Mouse (Mus musculus) erythroblast, adult 5-6 weeks (primary cell): ENCODE measurements around the gene Tigd3. TPM values are rescaled to one million over a fixed set of nuclear protein-coding genes. Genes with fewer than 3 reads are reported as not detected.

ENCODE experiments used
- ATAC-seq: replicated peaks from 2 replicates; pipeline ENCODE4 v1.8.0; 2016; ENCODE audit warnings: moderate number of reproducible peaks, mild to moderate bottlenecking, moderate TSS enrichment, inconsistent platforms; ENCODE audit not compliant: poor library complexity, low FRiP score, severe bottlenecking
- total RNA-seq, 2 experiments: library from RNA; stranded (forward) in 1 of 2; stranded (reverse) in 1 of 2; fragments of 150-400 nt in 1 of 2; fragments of 200-764, 138-1000 nt in 1 of 2; gene quantifications; 2 replicates each; pipeline versions ENCODE4 v1.2.3 to v1.2.4; 2015 to 2017; ENCODE audit warnings: low replicate concordance in 2 of 2

Tigd3 gene
- total RNA-seq (2015; ENCODE audit: low replicate concordance): 0.38 and 1.0 TPM in 2 replicates
- 3.1 and 6.1 TPM in 2 replicates for total RNA-seq (2017; ENCODE audit: low replicate concordance)

DNA sequence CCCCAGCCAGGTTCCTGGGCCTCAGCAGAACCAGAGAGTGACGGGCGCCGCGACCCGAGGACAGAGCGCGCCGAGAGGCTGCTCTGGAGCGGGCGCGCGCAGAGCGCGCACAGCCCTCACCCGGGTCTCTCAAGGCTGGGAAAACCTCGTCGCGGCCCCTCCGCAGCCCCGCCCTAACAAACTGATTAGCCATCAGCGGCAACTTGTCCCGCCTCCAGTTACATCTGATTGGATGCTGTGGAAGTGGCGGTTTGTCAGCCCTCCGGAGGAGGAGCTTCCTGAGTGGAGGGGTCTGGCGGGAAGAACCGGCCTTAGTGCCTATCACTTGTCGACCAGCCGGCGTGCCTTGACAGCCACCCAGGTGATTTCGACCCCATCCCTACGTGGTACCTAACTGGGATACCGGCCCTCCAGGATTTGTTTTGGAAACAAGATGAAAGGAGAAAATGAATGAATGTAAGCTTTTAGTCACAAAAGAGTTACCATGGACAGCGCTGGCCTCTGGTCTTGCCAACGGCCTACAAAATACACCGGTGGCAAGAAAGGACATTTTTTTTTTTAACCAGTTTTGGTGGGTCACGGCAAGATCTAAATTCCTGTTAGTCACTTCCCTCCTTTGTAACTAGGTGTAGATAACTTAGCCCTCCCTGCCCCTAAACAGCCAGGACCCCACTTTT is at the start of gene Tigd3:
TSS of gene Tigd3 (minus strand) at position 148 of the 677 bp plus-strand sequence.
- peak; percentile 95 for ATAC-seq

GRCm38 (mm10) chr19:5943404-5943803 is 49.5 kb upstream of the Tigd3 start:
- no peak for ATAC-seq

- no peak for ATAC-seq
Measured at GRCm38 (mm10) chr19:5942581-5942980, 48.6 kb upstream of the Tigd3 start.

DNA sequence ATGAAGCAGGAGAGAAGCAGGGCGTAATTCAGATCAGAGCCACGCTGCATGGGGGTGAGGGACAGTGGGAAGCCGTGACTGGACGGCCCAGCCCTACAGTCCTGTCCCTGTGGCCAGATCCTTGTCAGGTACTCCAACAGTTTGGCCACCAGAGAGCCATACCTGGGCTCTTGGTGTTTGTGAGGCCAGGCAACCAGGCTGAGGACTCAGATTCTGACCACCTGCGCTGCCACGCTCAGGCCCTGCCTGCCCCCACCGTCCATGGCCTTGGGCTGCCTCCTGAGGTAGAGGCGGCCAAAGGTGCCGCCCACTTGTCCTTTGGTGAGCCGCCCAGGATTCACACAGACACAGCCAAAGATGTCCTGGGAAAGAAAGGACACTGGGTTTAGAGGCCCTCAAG is 46.7 kb upstream of the Tigd3 start:
- ATAC-seq: no peak

DNA sequence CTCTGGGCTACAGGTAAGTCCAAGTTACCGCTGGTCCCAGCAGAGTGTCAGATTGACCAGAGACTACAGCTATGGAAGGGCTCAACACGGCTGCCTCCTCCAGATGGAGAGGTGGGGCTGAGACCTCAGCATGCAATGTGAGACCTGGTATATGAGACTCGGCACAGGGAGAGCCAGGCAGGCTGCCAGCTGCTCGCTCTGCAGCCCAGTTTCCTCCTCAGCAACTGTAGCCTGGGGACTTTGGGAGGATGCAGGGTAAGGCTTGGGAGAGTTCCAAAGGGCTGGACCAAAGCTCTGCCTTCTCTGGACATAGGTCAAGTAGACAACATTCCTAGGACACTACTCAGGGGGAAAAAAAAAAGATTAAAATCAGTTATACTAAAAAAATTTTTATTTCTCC is 46.2 kb upstream of the Tigd3 start:
- ATAC-seq: no peak

DNA sequence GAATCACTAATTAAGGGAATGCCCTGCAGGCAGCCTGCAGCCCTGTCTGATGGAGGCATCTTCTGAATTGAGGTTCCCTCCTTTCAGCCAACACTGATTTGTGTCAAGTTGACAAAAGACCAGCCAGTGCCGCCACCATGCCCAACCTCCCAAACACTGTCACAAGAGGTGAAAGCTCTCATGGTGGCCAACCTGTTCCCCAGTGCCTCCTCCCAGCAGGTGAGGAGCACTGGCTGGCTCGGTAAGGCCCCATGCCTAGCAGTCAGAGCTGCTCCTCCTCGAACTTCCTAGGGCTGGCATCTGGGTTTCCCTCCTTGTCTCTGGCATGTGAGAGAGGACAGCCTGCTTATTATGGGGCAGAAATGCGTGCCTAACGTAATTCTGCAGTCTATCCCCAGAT is 45.8 kb upstream of the Tigd3 start:
- ATAC-seq: no peak

GRCm38 (mm10) chr19:5938516-5938915 is 44.6 kb upstream of the Tigd3 start:
- no peak for ATAC-seq

GRCm38 (mm10) chr19:5937836-5938406 is 44.0 kb upstream of the Tigd3 start:
- peak; percentile 90 for ATAC-seq

DNA sequence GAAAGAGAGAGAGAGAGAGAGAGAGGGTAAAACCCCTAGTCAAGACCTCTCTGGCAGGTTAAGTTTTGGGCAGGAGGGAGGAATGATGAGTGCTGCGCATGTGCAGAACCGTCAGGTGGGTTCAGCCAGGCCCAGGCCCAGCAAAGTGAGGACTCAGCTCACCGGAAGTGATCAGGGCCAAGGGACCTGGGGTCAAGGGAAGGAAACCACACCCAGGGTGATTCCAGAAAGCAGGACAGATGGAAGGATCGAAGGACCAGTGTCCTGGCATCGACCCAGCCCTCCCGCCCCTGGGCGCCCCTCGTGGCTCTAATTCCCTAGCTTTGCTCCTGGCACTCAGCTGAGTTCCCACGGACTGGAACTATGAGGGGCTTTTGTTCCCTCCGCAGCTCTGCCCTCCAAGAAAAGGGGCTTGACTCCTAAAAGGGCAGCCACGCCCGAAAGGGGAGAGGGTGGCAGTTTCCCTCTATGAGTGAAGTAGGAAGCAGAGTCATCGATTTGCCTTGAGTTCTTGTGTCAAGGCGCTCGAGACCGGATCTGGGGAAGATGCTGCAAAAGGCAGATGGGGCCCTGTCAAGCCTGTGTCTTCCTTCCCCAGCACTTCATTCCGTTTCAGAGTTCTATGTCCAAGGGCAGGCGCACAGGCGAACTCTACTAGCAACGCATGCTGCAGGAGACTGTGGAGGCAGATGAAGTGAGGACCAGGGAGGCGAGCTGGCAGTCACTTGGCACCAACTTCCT is 43.3 kb upstream of the Tigd3 start:
- no peak for ATAC-seq

- no peak for ATAC-seq
Measured at GRCm38 (mm10) chr19:5935691-5936090, 41.7 kb upstream of the Tigd3 start.

DNA sequence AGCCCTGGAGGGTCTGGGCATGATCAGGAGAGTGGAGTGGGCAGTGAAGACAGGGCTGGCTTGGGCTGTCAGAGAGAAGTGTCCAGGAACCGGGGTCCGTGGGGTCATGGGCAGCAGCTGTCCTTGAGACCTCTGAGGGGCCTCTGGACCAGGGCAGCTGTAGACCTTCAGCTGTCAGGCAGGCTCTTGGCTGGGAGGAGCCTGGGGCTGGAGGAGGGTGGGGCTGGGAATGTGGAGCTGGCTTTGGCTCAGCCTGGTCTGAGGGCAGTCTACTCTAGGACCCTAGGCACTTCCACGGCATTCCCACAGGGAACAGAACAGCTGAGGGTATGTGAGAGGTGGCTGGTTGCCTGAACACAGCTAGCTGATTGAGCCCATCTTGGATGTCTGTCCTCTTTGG is 41.3 kb upstream of the Tigd3 start:
- no peak for ATAC-seq

GRCm38 (mm10) chr19:5929634-5930596 is 36.0 kb upstream of the Tigd3 start:
- no peak for ATAC-seq

GRCm38 (mm10) chr19:5928546-5928945 is 34.6 kb upstream of the Tigd3 start:
- ATAC-seq: no peak

DNA sequence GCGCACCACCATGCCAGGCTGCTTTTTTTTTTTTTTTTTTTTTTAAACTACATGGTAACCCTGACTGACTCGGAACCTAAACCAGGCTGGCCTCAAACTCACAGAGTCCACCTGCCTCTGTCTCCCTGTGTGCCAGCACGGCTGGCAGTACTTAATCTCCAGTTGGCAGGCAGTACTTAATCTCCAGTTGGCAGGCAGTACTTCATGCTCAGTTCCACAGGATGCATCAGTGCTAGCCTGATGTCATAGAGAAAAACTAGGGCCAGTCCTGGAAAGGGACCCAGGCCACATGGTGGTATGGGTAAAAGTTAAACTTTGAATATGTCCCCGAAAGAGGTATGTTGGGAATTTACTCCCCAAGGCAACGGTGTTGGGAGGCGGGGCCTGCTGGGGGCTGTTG is 34.2 kb upstream of the Tigd3 start:
- peak; percentile 50 for ATAC-seq

- ATAC-seq: no peak
Measured at GRCm38 (mm10) chr19:5927532-5927931, 33.6 kb upstream of the Tigd3 start.

GRCm38 (mm10) chr19:5927026-5927425 is 33.1 kb upstream of the Tigd3 start:
- no peak for ATAC-seq

DNA sequence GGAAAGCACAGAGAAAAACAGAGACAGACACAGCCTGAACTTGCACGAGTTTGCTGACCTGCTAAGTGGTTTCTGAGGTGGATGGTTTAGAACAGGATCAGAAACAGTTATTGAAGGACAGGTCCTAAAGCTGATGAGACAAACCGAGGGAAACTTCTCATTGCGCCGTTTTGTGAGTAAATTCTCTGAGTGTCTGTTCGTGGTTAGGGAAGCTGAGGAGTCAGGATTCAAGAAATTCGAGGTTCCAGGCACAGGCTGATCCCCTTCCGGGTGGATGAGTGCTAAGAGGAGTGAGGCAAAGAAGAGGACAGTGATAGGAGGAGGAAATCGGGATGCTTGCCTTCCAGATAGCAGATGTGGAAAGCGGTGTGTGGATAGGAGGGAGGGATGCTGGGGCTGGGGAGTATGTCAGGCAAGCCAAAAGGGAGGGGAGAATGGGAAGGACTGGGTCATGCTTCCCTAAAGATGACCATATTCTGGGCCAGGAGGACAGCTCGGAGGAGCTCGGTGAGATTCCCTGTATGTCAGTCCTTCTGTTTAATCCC is 31.4 kb upstream of the Tigd3 start:
- ATAC-seq: no peak

GRCm38 (mm10) chr19:5924713-5925093 is 30.8 kb upstream of the Tigd3 start, which contains the start of gene Cdc42ep2:
TSS of gene Cdc42ep2 (minus strand) at chr19:5924816.
- ATAC-seq: peak; percentile 83

- peak; percentile 60 for ATAC-seq
Measured at GRCm38 (mm10) chr19:5923990-5924712, 30.2 kb upstream of the Tigd3 start.
